In the genomic region with DNA sequence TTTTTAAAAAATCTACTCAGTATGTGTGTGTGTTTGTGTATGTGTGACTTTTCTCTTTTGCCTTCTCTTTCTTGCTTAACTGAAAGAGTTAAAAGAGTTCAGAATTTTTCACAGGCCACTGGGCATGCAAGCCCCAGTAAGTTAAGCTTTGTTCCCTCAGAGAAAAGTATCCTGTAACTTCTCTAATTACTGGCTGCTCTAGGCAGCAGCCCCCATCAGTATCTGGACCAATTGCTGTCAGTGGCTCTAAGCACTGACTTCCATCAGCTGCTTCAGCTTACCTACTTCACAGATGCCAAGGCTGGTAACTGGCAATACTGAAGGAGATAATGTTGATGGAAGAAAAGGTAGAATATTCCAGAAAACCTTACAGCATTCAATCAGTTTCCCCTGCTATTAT, we compare ENCODE assay signal across 19 mouse cellular contexts.
"Had no signal": no experiment of that assay in that cellular context is flagged by ENCODE, and none has a peak within 500 bp of the region (broad histone marks: within the 10 kb centered on the region; RNA-seq: fewer than 3 reads in every experiment).

No protein-coding gene starts in this region.

- H3K27me3 ChIP-seq: limb, embryonic 13.5 days; liver, embryonic 12.5 days; liver, embryonic 15.5 days; lung, embryonic 15.5 days had no signal

- H3K9me3 ChIP-seq: limb, embryonic 10.5 days; limb, embryonic 13.5 days; liver, embryonic 12.5 days; liver, embryonic 15.5 days; lung, embryonic 15.5 days had no signal

- H3K9ac ChIP-seq: limb, embryonic 13.5 days; liver, embryonic 12.5 days; liver, embryonic 15.5 days; lung, embryonic 15.5 days had no signal

- H3K4me1 ChIP-seq: limb, embryonic 10.5 days; limb, embryonic 13.5 days; liver, embryonic 12.5 days; liver, embryonic 15.5 days; lung, embryonic 15.5 days had no signal

- ATAC-seq: intestine, postnatal 0 days; liver, embryonic 12.5 days had no signal

- DNase-seq: kidney, adult 8-10 months; kidney, postnatal 25 days; layer of hippocampus, adult 9-11 months; liver; lung, adult 18-20 months; lung, postnatal 10 days; lung, postnatal 36 days; midbrain, embryonic 14.5 days; right cerebral cortex, postnatal 25 days; thymus, adult 18-20 months; thymus, postnatal 36 days had no signal

- H3K27ac ChIP-seq: layer of hippocampus, adult 2 months; limb, embryonic 10.5 days; limb, embryonic 13.5 days; liver, embryonic 12.5 days; liver, embryonic 15.5 days; lung, embryonic 15.5 days had no signal

- H3K4me3 ChIP-seq: layer of hippocampus, adult 2 months; limb, embryonic 10.5 days; limb, embryonic 13.5 days; liver, embryonic 12.5 days; liver, embryonic 15.5 days; lung, embryonic 15.5 days had no signal

- H3K4me2 ChIP-seq: limb, embryonic 13.5 days; liver, embryonic 12.5 days; liver, embryonic 15.5 days; lung, embryonic 15.5 days; midbrain, embryonic 11.5 days had no signal

- H3K36me3 ChIP-seq: limb, embryonic 10.5 days; limb, embryonic 13.5 days; liver, embryonic 12.5 days; liver, embryonic 15.5 days; lung, embryonic 15.5 days had no signal
